Mouse (Mus musculus): ENCODE results near the gene Relt. TPM values are rescaled to one million over a fixed set of nuclear protein-coding genes. Genes with fewer than 3 reads are reported as not detected.
A peak's percentile ranks its signal among the peaks of the same experiment; 100 is the strongest.

The Relt gene
- polyA plus RNA-seq, 1 experiment = 77.5 TPM

DNA sequence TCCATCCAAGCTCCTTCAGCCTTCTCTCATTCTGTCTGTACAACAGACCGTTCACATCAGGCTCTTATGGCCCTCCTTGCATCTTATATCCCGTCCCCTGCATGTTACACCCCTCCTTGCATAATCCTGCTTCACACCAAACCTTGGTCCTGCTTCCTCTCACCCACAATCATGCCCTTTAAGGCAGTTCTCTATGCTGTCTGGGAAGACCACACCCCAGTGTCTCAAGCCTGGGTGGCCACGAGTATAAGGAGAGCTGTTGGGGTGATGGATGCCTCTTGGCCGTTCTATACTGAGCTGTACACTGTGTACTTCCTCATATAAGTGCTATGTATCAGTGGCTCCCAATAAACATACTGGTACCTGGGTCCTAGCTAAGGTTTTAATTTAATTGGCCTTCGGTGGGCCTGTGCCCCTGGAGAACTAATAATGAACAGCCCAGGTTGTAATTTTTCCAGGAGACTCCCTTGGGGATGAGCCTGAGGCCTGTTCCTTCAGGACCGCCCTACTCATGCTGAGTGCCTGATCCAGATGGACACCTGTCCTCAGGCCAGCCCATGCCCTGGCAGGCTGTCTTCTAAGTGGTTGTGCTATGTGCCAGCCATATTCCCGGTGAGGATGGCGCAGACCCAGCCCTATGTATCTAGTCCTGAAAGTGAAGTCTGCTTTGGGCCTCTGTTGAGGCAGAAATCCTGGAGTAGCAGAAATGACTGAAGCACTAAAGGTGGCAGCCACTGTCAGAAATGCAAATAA lies 6.8 kb upstream of the Relt start:
- no peak for DNase-seq
- no peak overlapping the region for H3K27ac ChIP-seq (ENCODE audit: control insufficient read depth, insufficient read depth, low read length)
- H3K4me3 ChIP-seq (ENCODE audit: control insufficient read depth, insufficient read depth, low read length) = no peak overlapping the region
- H3K4me1 ChIP-seq (replicated peaks; ENCODE audit: control insufficient read depth, insufficient read depth, low read length) = no peaks in the 10 kb centered on the region
- TF ChIP-seq POLR2A (IDR thresholded peaks at IDR 0.05; ENCODE audit: control insufficient read depth, extremely low read depth, insufficient read depth, low read length, poor library complexity) (no peak), CTCF (IDR thresholded peaks at IDR 0.05; ENCODE audit: borderline replicate concordance, control insufficient read depth, extremely low read depth, insufficient read depth, low read length, poor library complexity) (no peak)
- 92% methylated on average over 8 of the region's 8 CpGs for WGBS
- no peaks in the 10 kb centered on the region for H3K36me3 ChIP-seq (ENCODE audit: control insufficient read depth, insufficient read depth, low read length)
- H3K27me3 ChIP-seq (ENCODE audit: control insufficient read depth, insufficient read depth, low read length) = no peaks in the 10 kb centered on the region

- H3K27ac ChIP-seq (ENCODE audit: control insufficient read depth, insufficient read depth, low read length) = no peak overlapping the region
- 54% methylated on average over 4 of the region's 4 CpGs for WGBS
Measured at GRCm38 (mm10) chr7:100868551-100868950, 5.3 kb upstream of the Relt start.

GRCm38 (mm10) chr7:100867561-100867960 lies 4.3 kb upstream of the Relt start:
- Histone ChIP-seq H3K36me3 (ENCODE audit: control insufficient read depth, insufficient read depth, low read length) (no peaks in the 10 kb centered on the region), H3K27me3 (ENCODE audit: control insufficient read depth, insufficient read depth, low read length) (no peaks in the 10 kb centered on the region), H3K4me3 (ENCODE audit: control insufficient read depth, insufficient read depth, low read length) (no peak overlapping the region), H3K27ac (ENCODE audit: control insufficient read depth, insufficient read depth, low read length) (no peak overlapping the region), H3K4me1 (replicated peaks; ENCODE audit: control insufficient read depth, insufficient read depth, low read length) (no peaks in the 10 kb centered on the region)
- TF ChIP-seq POLR2A (IDR thresholded peaks at IDR 0.05; ENCODE audit: control insufficient read depth, extremely low read depth, insufficient read depth, low read length, poor library complexity) = no peak
- TF ChIP-seq CTCF (IDR thresholded peaks at IDR 0.05; ENCODE audit: borderline replicate concordance, control insufficient read depth, extremely low read depth, insufficient read depth, low read length, poor library complexity) = no peak
- no peak for DNase-seq
- 84% methylated on average over 2 of the region's 2 CpGs for WGBS

More at GRCm38 (mm10) chr7:100868551-100868950, 5.3 kb upstream of the Relt start:
- Histone ChIP-seq H3K4me1 (replicated peaks; ENCODE audit: control insufficient read depth, insufficient read depth, low read length) (no peaks in the 10 kb centered on the region), H3K27me3 (ENCODE audit: control insufficient read depth, insufficient read depth, low read length) (no peaks in the 10 kb centered on the region), H3K36me3 (ENCODE audit: control insufficient read depth, insufficient read depth, low read length) (no peaks in the 10 kb centered on the region), H3K4me3 (ENCODE audit: control insufficient read depth, insufficient read depth, low read length) (no peak overlapping the region)
- TF ChIP-seq POLR2A (IDR thresholded peaks at IDR 0.05; ENCODE audit: control insufficient read depth, extremely low read depth, insufficient read depth, low read length, poor library complexity) (no peak), CTCF (IDR thresholded peaks at IDR 0.05; ENCODE audit: borderline replicate concordance, control insufficient read depth, extremely low read depth, insufficient read depth, low read length, poor library complexity) (no peak)
- DNase-seq = no peak

DNA sequence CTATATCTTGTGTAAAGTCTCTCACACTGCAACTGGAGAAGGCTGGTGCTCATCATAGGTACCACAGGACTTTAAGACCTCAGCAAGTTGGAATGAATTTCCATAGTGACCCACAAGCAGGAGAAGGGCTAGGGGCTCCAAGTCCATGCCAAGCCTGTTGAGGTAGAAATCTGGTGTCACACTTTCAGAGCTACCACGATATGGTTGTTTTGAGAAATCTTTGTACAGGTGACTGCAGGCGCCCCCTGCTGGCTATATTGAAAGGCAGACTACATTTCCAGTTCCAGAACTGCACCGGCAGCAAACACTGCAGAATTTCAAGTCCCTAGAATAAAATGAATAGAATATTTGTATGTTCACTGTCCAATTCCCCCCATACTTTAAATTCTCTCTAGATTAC lies 3.4 kb upstream of the Relt start:
- Histone ChIP-seq H3K27me3 (ENCODE audit: control insufficient read depth, insufficient read depth, low read length) (no peaks in the 10 kb centered on the region), H3K27ac (ENCODE audit: control insufficient read depth, insufficient read depth, low read length) (no peak overlapping the region), H3K4me1 (replicated peaks; ENCODE audit: control insufficient read depth, insufficient read depth, low read length) (peaks cover 6% of the 10 kb centered on the region), H3K36me3 (ENCODE audit: control insufficient read depth, insufficient read depth, low read length) (no peaks in the 10 kb centered on the region), H3K4me3 (ENCODE audit: control insufficient read depth, insufficient read depth, low read length) (no peak overlapping the region)
- TF ChIP-seq CTCF (IDR thresholded peaks at IDR 0.05; ENCODE audit: borderline replicate concordance, control insufficient read depth, extremely low read depth, insufficient read depth, low read length, poor library complexity) (no peak), POLR2A (IDR thresholded peaks at IDR 0.05; ENCODE audit: control insufficient read depth, extremely low read depth, insufficient read depth, low read length, poor library complexity) (no peak)
- DNase-seq = peak; percentile 72
- WGBS = 6% methylated on average over 3 of the region's 3 CpGs

DNA sequence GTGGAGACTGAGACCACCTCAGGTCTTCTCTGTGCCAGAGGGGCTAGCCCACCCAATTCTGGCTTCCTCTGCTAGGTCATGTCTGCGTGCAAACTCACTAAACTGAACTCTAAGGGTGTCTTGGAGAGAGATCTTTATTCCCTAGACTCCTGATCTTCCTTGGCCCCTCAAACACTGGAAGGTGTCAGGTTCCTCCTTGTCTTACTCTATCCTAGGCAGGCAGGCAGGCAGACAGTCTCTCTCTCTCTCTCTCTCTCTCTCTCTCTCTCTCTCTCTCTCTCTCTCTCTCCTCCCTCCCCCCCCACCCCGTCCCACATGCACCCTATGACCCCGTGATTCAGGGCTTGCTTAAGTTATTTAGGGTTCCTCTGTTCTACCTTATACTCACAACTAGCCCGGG lies 893 bp downstream of the Relt start:
- Histone ChIP-seq H3K27ac (ENCODE audit: control insufficient read depth, insufficient read depth, low read length) (no peak overlapping the region), H3K4me1 (replicated peaks; ENCODE audit: control insufficient read depth, insufficient read depth, low read length) (peaks cover 12% of the 10 kb centered on the region), H3K4me3 (ENCODE audit: control insufficient read depth, insufficient read depth, low read length) (peak overlapping the region; percentile 77), H3K36me3 (ENCODE audit: control insufficient read depth, insufficient read depth, low read length) (no peaks in the 10 kb centered on the region), H3K27me3 (ENCODE audit: control insufficient read depth, insufficient read depth, low read length) (no peaks in the 10 kb centered on the region)
- no peak for TF ChIP-seq CTCF (IDR thresholded peaks at IDR 0.05; ENCODE audit: borderline replicate concordance, control insufficient read depth, extremely low read depth, insufficient read depth, low read length, poor library complexity)
- TF ChIP-seq POLR2A (IDR thresholded peaks at IDR 0.05; ENCODE audit: control insufficient read depth, extremely low read depth, insufficient read depth, low read length, poor library complexity) = no peak
- WGBS = 4% methylated on average over 4 of the region's 4 CpGs
- no peak for DNase-seq

GRCm38 (mm10) chr7:100861209-100861608 lies 2.0 kb downstream of the Relt start:
- no peak for DNase-seq
- TF ChIP-seq POLR2A (IDR thresholded peaks at IDR 0.05; ENCODE audit: control insufficient read depth, extremely low read depth, insufficient read depth, low read length, poor library complexity) (no peak), CTCF (IDR thresholded peaks at IDR 0.05; ENCODE audit: borderline replicate concordance, control insufficient read depth, extremely low read depth, insufficient read depth, low read length, poor library complexity) (no peak)
- H3K4me1 ChIP-seq (replicated peaks; ENCODE audit: control insufficient read depth, insufficient read depth, low read length) = peaks cover 23% of the 10 kb centered on the region
- no peaks in the 10 kb centered on the region for H3K36me3 ChIP-seq (ENCODE audit: control insufficient read depth, insufficient read depth, low read length)
- no peaks in the 10 kb centered on the region for H3K27me3 ChIP-seq (ENCODE audit: control insufficient read depth, insufficient read depth, low read length)
- 78% methylated on average over 5 of the region's 5 CpGs for WGBS
- no peak overlapping the region for H3K27ac ChIP-seq (ENCODE audit: control insufficient read depth, insufficient read depth, low read length)
- no peak overlapping the region for H3K4me3 ChIP-seq (ENCODE audit: control insufficient read depth, insufficient read depth, low read length)

Data from thymus, adult 2 months (tissue).